Mouse (Mus musculus) midbrain, embryonic 15.5 days (tissue): ENCODE data around the gene Pde4b. TPM values are rescaled to one million over a fixed set of nuclear protein-coding genes. Genes with fewer than 3 reads are reported as not detected.

ENCODE experiments used
- ATAC-seq: fragments of 200-750 bp; cut with Nextera tagmentation; replicated peaks from 2 replicates; pipeline ENCODE4 v1.8.0; 2017; ENCODE audit warnings: moderate TSS enrichment
- H3K27ac ChIP-seq: fragments of 300-500 bp; sonication (generic); 2 replicates; pipeline ENCODE4 v1.5.1; 2015; ENCODE audit warnings: mild to moderate bottlenecking, inconsistent platforms
- H3K27me3 ChIP-seq: fragments of 300-500 bp; sonication (generic); replicated peaks from 2 replicates; pipeline ENCODE4 v1.6.1; 2015; ENCODE audit warnings: inconsistent platforms
- H3K36me3 ChIP-seq: fragments of 300-500 bp; sonication (generic); replicated peaks from 2 replicates; pipeline ENCODE4 v1.6.1; 2015; ENCODE audit warnings: inconsistent platforms
- H3K4me1 ChIP-seq: fragments of 300-500 bp; sonication (generic); 2 replicates; pipeline ENCODE4 v1.6.1; 2015; ENCODE audit warnings: inconsistent platforms
- H3K4me2 ChIP-seq: fragments of 300-500 bp; sonication (generic); 2 replicates; pipeline ENCODE4 v1.6.1; 2015; ENCODE audit warnings: inconsistent platforms, mild to moderate bottlenecking, moderate library complexity
- H3K4me3 ChIP-seq: fragments of 300-500 bp; sonication (generic); 2 replicates; pipeline ENCODE4 v1.5.1; 2015; ENCODE audit warnings: mild to moderate bottlenecking, inconsistent platforms
- H3K9ac ChIP-seq: fragments of 300-500 bp; sonication (generic); 2 replicates; pipeline ENCODE4 v1.6.1; 2015; ENCODE audit warnings: mild to moderate bottlenecking, inconsistent platforms
- H3K9me3 ChIP-seq: fragments of 300-500 bp; sonication (generic); 2 replicates; pipeline ENCODE4 v1.6.1; 2016; ENCODE audit warnings: inconsistent platforms
- WGBS: fragments of 180-500 bp; shearing (Covaris S2); methylation state at CpG from one replicate; pipeline ENCODE4 v1.1.7; 2015; ENCODE audit warnings: mixed read lengths; 5-methylcytosine and 5-hydroxymethylcytosine counted together
- polyA plus RNA-seq: library from polyadenylated mRNA; unstranded; fragments of >200 nt; fragmentation: Nextera tagmentation; extraction: Ambion mirVana; gene quantifications from 2 replicates; pipeline ENCODE4 v1.2.1, GENCODE M21; 2015

The Pde4b gene
- polyA plus RNA-seq, 1 experiment from 2014 or later: 54.9 TPM

GRCm38 (mm10) chr4:102106771-102107170, 19.4 kb downstream of the Pde4b start:
- Histone ChIP-seq H3K27me3 (no peaks in the 10 kb centered on the region), H3K4me3 (no peak overlapping the region), H3K27ac (no peak overlapping the region), H3K9me3 (no peaks in the 10 kb centered on the region), H3K9ac (no peak overlapping the region), H3K4me1 (no peaks in the 10 kb centered on the region), H3K36me3 (no peaks in the 10 kb centered on the region), H3K4me2 (no peak overlapping the region)
- ATAC-seq: no peak
- 91% methylated on average over 6 of the region's 6 CpGs for WGBS

GRCm38 (mm10) chr4:102119454-102119853, 32.1 kb downstream of the Pde4b start:
- H3K4me3 ChIP-seq: no peak overlapping the region
- ATAC-seq: no peak
- H3K36me3 ChIP-seq: no peaks in the 10 kb centered on the region

GRCm38 (mm10) chr4:102136366-102136849, 49.1 kb downstream of the Pde4b start:
- Histone ChIP-seq H3K4me3 (no peak overlapping the region), H3K4me1 (no peaks in the 10 kb centered on the region), H3K4me2 (no peak overlapping the region), H3K27me3 (no peaks in the 10 kb centered on the region), H3K27ac (no peak overlapping the region), H3K9me3 (no peaks in the 10 kb centered on the region), H3K9ac (no peak overlapping the region), H3K36me3 (no peaks in the 10 kb centered on the region)
- WGBS: 72% methylated on average over 3 of the region's 3 CpGs
- no peak for ATAC-seq

More at GRCm38 (mm10) chr4:102119454-102119853, 32.1 kb downstream of the Pde4b start:
- Histone ChIP-seq H3K9ac (no peak overlapping the region), H3K27ac (no peak overlapping the region), H3K4me1 (no peaks in the 10 kb centered on the region), H3K4me2 (no peak overlapping the region), H3K9me3 (no peaks in the 10 kb centered on the region), H3K27me3 (no peaks in the 10 kb centered on the region)
- 92% methylated on average over 3 of the region's 3 CpGs for WGBS

GRCm38 (mm10) chr4:102138346-102138745, 51.0 kb downstream of the Pde4b start:
- WGBS: 69% methylated on average over 4 of the region's 4 CpGs
- Histone ChIP-seq H3K4me3 (no peak overlapping the region), H3K4me1 (no peaks in the 10 kb centered on the region), H3K9me3 (no peaks in the 10 kb centered on the region), H3K27ac (no peak overlapping the region), H3K9ac (no peak overlapping the region), H3K4me2 (no peak overlapping the region), H3K36me3 (no peaks in the 10 kb centered on the region), H3K27me3 (no peaks in the 10 kb centered on the region)
- ATAC-seq: no peak

GRCm38 (mm10) chr4:102141241-102141640, 53.9 kb downstream of the Pde4b start:
- no peaks in the 10 kb centered on the region for H3K36me3 ChIP-seq
- no peak overlapping the region for H3K27ac ChIP-seq
- H3K4me1 ChIP-seq: no peaks in the 10 kb centered on the region
- no peaks in the 10 kb centered on the region for H3K9me3 ChIP-seq
- H3K4me3 ChIP-seq: no peak overlapping the region
- no peaks in the 10 kb centered on the region for H3K27me3 ChIP-seq
- H3K4me2 ChIP-seq: no peak overlapping the region
- WGBS: 90% methylated on average over 3 of the region's 3 CpGs
- H3K9ac ChIP-seq: no peak overlapping the region
- no peak for ATAC-seq

GRCm38 (mm10) chr4:102148766-102149165, 61.4 kb downstream of the Pde4b start:
- no peak overlapping the region for H3K4me3 ChIP-seq
- H3K4me2 ChIP-seq: no peak overlapping the region
- no peaks in the 10 kb centered on the region for H3K27me3 ChIP-seq
- H3K9me3 ChIP-seq: no peaks in the 10 kb centered on the region
- no peak overlapping the region for H3K9ac ChIP-seq
- H3K27ac ChIP-seq: no peak overlapping the region
- no peaks in the 10 kb centered on the region for H3K4me1 ChIP-seq
- 74% methylated on average over 4 of the region's 4 CpGs for WGBS
- ATAC-seq: no peak
- no peaks in the 10 kb centered on the region for H3K36me3 ChIP-seq

GRCm38 (mm10) chr4:102159178-102159577, 71.8 kb downstream of the Pde4b start:
- H3K27ac ChIP-seq: no peak overlapping the region
- ATAC-seq: no peak
- H3K27me3 ChIP-seq: no peaks in the 10 kb centered on the region

GRCm38 (mm10) chr4:102171636-102172035, 84.3 kb downstream of the Pde4b start:
- Histone ChIP-seq H3K4me3 (no peak overlapping the region), H3K4me1 (no peaks in the 10 kb centered on the region), H3K9me3 (no peaks in the 10 kb centered on the region), H3K9ac (no peak overlapping the region), H3K36me3 (no peaks in the 10 kb centered on the region), H3K4me2 (no peak overlapping the region), H3K27ac (no peak overlapping the region), H3K27me3 (no peaks in the 10 kb centered on the region)
- no peak for ATAC-seq
- 52% methylated on average over 3 of the region's 3 CpGs for WGBS

More at GRCm38 (mm10) chr4:102159178-102159577, 71.8 kb downstream of the Pde4b start:
- Histone ChIP-seq H3K4me1 (no peaks in the 10 kb centered on the region), H3K36me3 (no peaks in the 10 kb centered on the region), H3K4me3 (no peak overlapping the region), H3K9ac (no peak overlapping the region), H3K4me2 (no peak overlapping the region), H3K9me3 (no peaks in the 10 kb centered on the region)

- no peaks in the 10 kb centered on the region for H3K27me3 ChIP-seq
- no peak for ATAC-seq
Measured at GRCm38 (mm10) chr4:102172711-102173213, 85.4 kb downstream of the Pde4b start.

GRCm38 (mm10) chr4:102175985-102176384, 88.6 kb downstream of the Pde4b start:
- Histone ChIP-seq H3K9ac (no peak overlapping the region), H3K4me1 (no peaks in the 10 kb centered on the region), H3K27ac (no peak overlapping the region), H3K36me3 (no peaks in the 10 kb centered on the region), H3K9me3 (no peaks in the 10 kb centered on the region), H3K27me3 (no peaks in the 10 kb centered on the region), H3K4me2 (no peak overlapping the region), H3K4me3 (no peak overlapping the region)
- no peak for ATAC-seq
- 76% methylated on average over 2 of the region's 2 CpGs for WGBS

More at GRCm38 (mm10) chr4:102172711-102173213, 85.4 kb downstream of the Pde4b start:
- Histone ChIP-seq H3K9ac (no peak overlapping the region), H3K36me3 (no peaks in the 10 kb centered on the region), H3K9me3 (no peaks in the 10 kb centered on the region), H3K4me1 (no peaks in the 10 kb centered on the region), H3K4me2 (no peak overlapping the region), H3K27ac (no peak overlapping the region), H3K4me3 (no peak overlapping the region)
- 59% methylated on average over 7 of the region's 7 CpGs for WGBS

GRCm38 (mm10) chr4:102177258-102177657, 89.9 kb downstream of the Pde4b start:
- no peak overlapping the region for H3K4me2 ChIP-seq
- no peaks in the 10 kb centered on the region for H3K27me3 ChIP-seq
- no peaks in the 10 kb centered on the region for H3K36me3 ChIP-seq
- H3K9ac ChIP-seq: no peak overlapping the region
- H3K4me3 ChIP-seq: no peak overlapping the region
- no peaks in the 10 kb centered on the region for H3K4me1 ChIP-seq
- 90% methylated on average over 5 of the region's 5 CpGs for WGBS
- no peaks in the 10 kb centered on the region for H3K9me3 ChIP-seq
- no peak for ATAC-seq
- H3K27ac ChIP-seq: no peak overlapping the region

GRCm38 (mm10) chr4:102186888-102187287, 99.5 kb downstream of the Pde4b start:
- H3K36me3 ChIP-seq: no peaks in the 10 kb centered on the region
- no peak overlapping the region for H3K4me3 ChIP-seq
- no peaks in the 10 kb centered on the region for H3K27me3 ChIP-seq
- H3K4me2 ChIP-seq: no peak overlapping the region
- no peak overlapping the region for H3K9ac ChIP-seq
- peak; percentile 84 for ATAC-seq
- no peaks in the 10 kb centered on the region for H3K9me3 ChIP-seq
- H3K4me1 ChIP-seq: peaks cover 8% of the 10 kb centered on the region
- WGBS: 47% methylated on average over 5 of the region's 5 CpGs
- H3K27ac ChIP-seq: no peak overlapping the region

- no peaks in the 10 kb centered on the region for H3K9me3 ChIP-seq
- no peaks in the 10 kb centered on the region for H3K36me3 ChIP-seq
- no peak overlapping the region for H3K9ac ChIP-seq
- no peaks in the 10 kb centered on the region for H3K27me3 ChIP-seq
- no peak overlapping the region for H3K4me3 ChIP-seq
- H3K4me2 ChIP-seq: no peak overlapping the region
- H3K4me1 ChIP-seq: no peaks in the 10 kb centered on the region
- ATAC-seq: no peak
- WGBS: 59% methylated on average over 5 of the region's 5 CpGs
- H3K27ac ChIP-seq: no peak overlapping the region
Measured at GRCm38 (mm10) chr4:102197707-102198106, 110.4 kb downstream of the Pde4b start.
